Mouse (Mus musculus) lung, postnatal 0 days (tissue): ENCODE data around the gene Zzef1.

ENCODE experiments used
- CTCF ChIP-seq: IDR thresholded peaks from 2 replicates; pipeline ENCODE4 v1.5.1; 2016; ENCODE audit warnings: antibody characterized with exemption, mild to moderate bottlenecking
- EP300 ChIP-seq: IDR thresholded peaks from 2 replicates; pipeline ENCODE4 v1.6.1; 2016; ENCODE audit warnings: antibody characterized with exemption, mild to moderate bottlenecking, control low read depth

- TF ChIP-seq EP300 (no peak), CTCF (no peak)
These were observed 28.3 kb upstream of the Zzef1 start for GRCm38 (mm10) chr11:72767716-72768115.
